Comparison of ENCODE assay signal across 25 mouse cellular contexts in the genomic region with DNA sequence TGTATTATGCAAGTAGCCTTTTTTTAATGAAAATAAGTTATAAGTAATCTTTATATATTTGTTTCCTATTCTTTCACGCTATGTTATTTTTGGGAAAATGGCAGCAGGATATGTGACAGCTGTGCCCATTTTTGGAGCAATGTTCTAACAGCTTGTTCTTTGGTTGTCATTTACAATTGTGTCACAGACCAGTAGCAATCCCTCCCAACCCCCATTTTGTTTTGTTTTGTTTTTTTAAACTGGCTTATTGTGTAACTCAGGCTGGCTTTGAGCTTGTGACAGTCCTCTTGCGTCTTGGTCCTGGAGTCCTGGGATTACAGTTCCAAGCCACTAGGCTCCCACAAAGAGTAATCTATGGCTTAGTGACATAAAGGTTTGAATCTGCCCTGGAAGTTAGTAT. TPM values are rescaled to one million over a fixed set of nuclear protein-coding genes. Genes with fewer than 3 reads are reported as not detected.
DNase-seq lines count a peak whose midpoint lies in the region; ATAC-seq and TF ChIP-seq lines count a peak whose summit lies in the region.
"Had no signal": no experiment of that assay in that cellular context is flagged by ENCODE, and none has a peak within 500 bp of the region (broad histone marks: within the 10 kb centered on the region; RNA-seq: fewer than 3 reads in every experiment).

No protein-coding gene starts in this region.

- ATAC-seq in liver, embryonic 12.5 days, result no peak
- ATAC-seq: activated CD4-positive, CD25-positive, alpha-beta regulatory T cell, adult 4 months; CD4-positive, CD25-positive, alpha-beta regulatory T cell, adult 4 months; forebrain, embryonic 13.5 days; forebrain, embryonic 15.5 days; Patski had no signal

- peaks cover 5% of the 10 kb centered on the region; the same call in 1 of the 2 replicates for H3K79me2 ChIP-seq in liver, adult 2 months (ENCODE audit: control insufficient read depth, insufficient read depth, low read length)

- peak; percentile 71 for DNase-seq in heart, adult 11 months
- DNase-seq in heart, postnatal 10 days, result no peak
- DNase-seq in liver, adult 2 months (ENCODE audit: extremely low read depth, low read depth, low spot score), result peak; percentile 29
- peak; percentile 4 for DNase-seq in lung, postnatal 10 days
- no peak for DNase-seq in lung, postnatal 25 days (ENCODE audit: low spot score)
- no peak for DNase-seq in natural killer cell, adult 2 months (ENCODE audit: low spot score in 2 of 2)
- DNase-seq: adrenal gland, adult 2 months; adrenal gland, postnatal 10 days; adrenal gland, postnatal 25 days; B cell, adult 2 months; cerebellum, adult 11-12 months; cerebellum, adult 2 months; cerebellum, adult 9-10 months; cerebellum, postnatal 10 days; cerebellum, postnatal 25 days had no signal

- no peaks in the 10 kb centered on the region for H3K9me3 ChIP-seq in liver, embryonic 12.5 days (replicated peaks)
- H3K9me3 ChIP-seq: embryonic facial prominence, embryonic 10.5 days; embryonic facial prominence, embryonic 12.5 days; forebrain, embryonic 13.5 days; forebrain, embryonic 15.5 days; G1E had no signal

- no peaks in the 10 kb centered on the region for H3K27me3 ChIP-seq in liver, adult 2 months (ENCODE audit: control insufficient read depth, insufficient read depth, low read length)
- no peaks in the 10 kb centered on the region for H3K27me3 ChIP-seq in liver, embryonic 12.5 days (replicated peaks)
- H3K27me3 ChIP-seq: CH12.LX; embryonic facial prominence, embryonic 12.5 days; forebrain, embryonic 13.5 days; forebrain, embryonic 15.5 days; Patski had no signal

- no peak overlapping the region for H3K27ac ChIP-seq in liver, adult 2 months (replicated peaks; ENCODE audit: insufficient read depth, low read depth, low read length)
- H3K27ac ChIP-seq in liver, embryonic 12.5 days, result no peak overlapping the region
- H3K27ac ChIP-seq: embryonic facial prominence, embryonic 10.5 days; embryonic facial prominence, embryonic 12.5 days; forebrain, embryonic 13.5 days; forebrain, embryonic 15.5 days had no signal

- peaks cover 20% of the 10 kb centered on the region for H3K36me3 ChIP-seq in liver, adult 2 months (ENCODE audit: control insufficient read depth, insufficient read depth, low read length)
- H3K36me3 ChIP-seq in liver, embryonic 12.5 days, result peaks cover 78% of the 10 kb centered on the region

- H3K9ac ChIP-seq in liver, adult 2 months (ENCODE audit: low read depth, low read length), result no peak overlapping the region
- H3K9ac ChIP-seq in liver, embryonic 12.5 days, result no peak overlapping the region
- H3K9ac ChIP-seq: embryonic facial prominence, embryonic 12.5 days; forebrain, embryonic 13.5 days; forebrain, embryonic 15.5 days had no signal

- peaks cover 2% of the 10 kb centered on the region; the same call in 1 of the 2 replicates for H3K4me1 ChIP-seq in liver, adult 2 months (ENCODE audit: control insufficient read depth, insufficient read depth, low read length)
- 0 out of 2 replicates have a peak, but pooled peaks cover 10% of the 10 kb centered on the region for H3K4me1 ChIP-seq in liver, embryonic 12.5 days
- H3K4me1 ChIP-seq: embryonic facial prominence, embryonic 10.5 days; embryonic facial prominence, embryonic 12.5 days had no signal

- no peak overlapping the region for H3K4me3 ChIP-seq in liver, adult 2 months (ENCODE audit: insufficient read depth, low read depth, low read length)
- H3K4me3 ChIP-seq in liver, embryonic 12.5 days, result no peak overlapping the region
- H3K4me3 ChIP-seq: embryonic facial prominence, embryonic 10.5 days; embryonic facial prominence, embryonic 12.5 days; forebrain, embryonic 13.5 days; forebrain, embryonic 15.5 days had no signal

- no peak for TF ChIP-seq CTCF in liver, adult 2 months (IDR thresholded peaks at IDR 0.05; ENCODE audit: low read depth, low read length)

- no peak for TF ChIP-seq POLR2A in liver, adult 2 months (IDR thresholded peaks at IDR 0.05; ENCODE audit: extremely low read depth, insufficient read depth, low read length)

- intact Hi-C loops in heart, postnatal 10 days (cut with DNase I), result no loop called here

- no peak overlapping the region for H3K4me2 ChIP-seq in liver, embryonic 12.5 days
- H3K4me2 ChIP-seq: embryonic facial prominence, embryonic 12.5 days; forebrain, embryonic 13.5 days; forebrain, embryonic 15.5 days had no signal

- 60% methylated on average over 2 of the region's 2 CpGs for WGBS in liver, adult 2 months
- 91% methylated on average over 2 of the region's 2 CpGs for WGBS in liver, embryonic 12.5 days (ENCODE audit: insufficient replicate concordance)

RNA-seq across cellular contexts. Expression of gene Mark3, which starts 31.3 kb away (rescaled TPM):
- 10 to 100 TPM; 71.0 to 71.7 TPM for total RNA-seq in heart, postnatal 10 days (2021)
- 26.4 and 30.9 TPM in 2 replicates for total RNA-seq in liver, adult 2 months (2014; rRNA removed)
- 14.3 and 15.9 TPM in 2 replicates for polyA plus RNA-seq in liver, adult 2 months (2012; rRNA removed)
- 32.9 and 35.2 TPM in 2 replicates for polyA plus RNA-seq in liver, embryonic 12.5 days (2016; fragmentation: Nextera tagmentation; extraction: Ambion mirVana)

Comparison
In these comparisons a context has a peak if more than half of its experiments do, and no peak if none do; other contexts are left out.
1. DNase-seq: peak in heart, adult 11 months (single experiment), liver, adult 2 months (single experiment) and lung, postnatal 10 days (single experiment); none in heart, postnatal 10 days (0 of 2), lung, postnatal 25 days (single experiment) and natural killer cell, adult 2 months (0 of 2).